Mouse (Mus musculus): ENCODE results near the gene Cacna2d2. TPM values are rescaled to one million over a fixed set of nuclear protein-coding genes. Genes with fewer than 3 reads are reported as not detected.

The Cacna2d2 gene
- polyA plus RNA-seq, 1 experiment from 2014 or later = not detected

GRCm38 (mm10) chr9:107409449-107409848, 10.0 kb downstream of the Cacna2d2 start:
- H3K27ac ChIP-seq = no peak overlapping the region
- no peaks in the 10 kb centered on the region for H3K9me3 ChIP-seq (replicated peaks)
- no peak overlapping the region for H3K4me3 ChIP-seq (replicated peaks)
- no peak for DNase-seq
- H3K4me2 ChIP-seq = no peak overlapping the region
- no peaks in the 10 kb centered on the region for H3K36me3 ChIP-seq
- 58% methylated on average over 4 of the region's 4 CpGs for WGBS (ENCODE audit: insufficient replicate concordance)
- H3K4me1 ChIP-seq (replicated peaks) = no peaks in the 10 kb centered on the region
- H3K9ac ChIP-seq = no peak overlapping the region
- H3K27me3 ChIP-seq = peaks cover 23% of the 10 kb centered on the region
- no peak for ATAC-seq (ENCODE audit: low read depth)

GRCm38 (mm10) chr9:107417106-107417505, 17.7 kb downstream of the Cacna2d2 start:
- WGBS (ENCODE audit: insufficient replicate concordance) = 50% methylated on average over 6 of the region's 6 CpGs
- Histone ChIP-seq H3K27me3 (peaks cover 24% of the 10 kb centered on the region; the same call in 1 of the 2 replicates), H3K4me2 (no peak overlapping the region), H3K9me3 (replicated peaks) (no peaks in the 10 kb centered on the region), H3K27ac (no peak overlapping the region), H3K9ac (no peak overlapping the region), H3K36me3 (no peaks in the 10 kb centered on the region), H3K4me1 (replicated peaks) (no peaks in the 10 kb centered on the region), H3K4me3 (replicated peaks) (no peak overlapping the region)
- DNase-seq (no peak), ATAC-seq (ENCODE audit: low read depth) (no peak)

GRCm38 (mm10) chr9:107419491-107420244, 20.3 kb downstream of the Cacna2d2 start:
- H3K9me3 ChIP-seq (replicated peaks) = no peaks in the 10 kb centered on the region
- H3K36me3 ChIP-seq = no peaks in the 10 kb centered on the region
- H3K27me3 ChIP-seq = peaks cover 32% of the 10 kb centered on the region; the same call in 1 of the 2 replicates
- no peak for DNase-seq
- H3K4me1 ChIP-seq (replicated peaks) = no peaks in the 10 kb centered on the region
- WGBS (ENCODE audit: insufficient replicate concordance) = 64% methylated on average over 9 of the region's 9 CpGs
- H3K4me3 ChIP-seq (replicated peaks) = no peak overlapping the region
- H3K27ac ChIP-seq = no peak overlapping the region
- no peak for ATAC-seq (ENCODE audit: low read depth)
- H3K9ac ChIP-seq = no peak overlapping the region
- H3K4me2 ChIP-seq = no peak overlapping the region

- no peak overlapping the region for H3K4me2 ChIP-seq
- H3K9me3 ChIP-seq (replicated peaks) = no peaks in the 10 kb centered on the region
- H3K36me3 ChIP-seq = no peaks in the 10 kb centered on the region
- H3K9ac ChIP-seq = no peak overlapping the region
- DNase-seq (no peak), ATAC-seq (ENCODE audit: low read depth) (no peak)
- peaks cover 44% of the 10 kb centered on the region for H3K27me3 ChIP-seq
- no peak overlapping the region for H3K27ac ChIP-seq
- H3K4me1 ChIP-seq (replicated peaks) = no peaks in the 10 kb centered on the region
- no peak overlapping the region for H3K4me3 ChIP-seq (replicated peaks)
- 66% methylated on average over 5 of the region's 5 CpGs for WGBS (ENCODE audit: insufficient replicate concordance)
These were observed 21.5 kb downstream of the Cacna2d2 start for GRCm38 (mm10) chr9:107420898-107421297.

GRCm38 (mm10) chr9:107422878-107423277, 23.5 kb downstream of the Cacna2d2 start:
- no peak for ATAC-seq (ENCODE audit: low read depth)
- 30% methylated on average over 2 of the region's 2 CpGs for WGBS (ENCODE audit: insufficient replicate concordance)
- H3K4me3 ChIP-seq (replicated peaks) = no peak overlapping the region
- no peak overlapping the region for H3K9ac ChIP-seq
- no peak overlapping the region for H3K27ac ChIP-seq
- no peaks in the 10 kb centered on the region for H3K36me3 ChIP-seq
- H3K9me3 ChIP-seq (replicated peaks) = no peaks in the 10 kb centered on the region
- peaks cover 59% of the 10 kb centered on the region for H3K27me3 ChIP-seq
- DNase-seq = no peak
- no peaks in the 10 kb centered on the region for H3K4me1 ChIP-seq (replicated peaks)
- no peak overlapping the region for H3K4me2 ChIP-seq

GRCm38 (mm10) chr9:107424485-107425175, 25.2 kb downstream of the Cacna2d2 start:
- H3K4me3 ChIP-seq (replicated peaks) = no peak overlapping the region
- 62% methylated on average over 12 of the region's 12 CpGs for WGBS (ENCODE audit: insufficient replicate concordance)

GRCm38 (mm10) chr9:107427876-107428275, 28.5 kb downstream of the Cacna2d2 start:
- H3K36me3 ChIP-seq = no peaks in the 10 kb centered on the region
- no peak overlapping the region for H3K4me2 ChIP-seq
- H3K4me1 ChIP-seq (replicated peaks) = no peaks in the 10 kb centered on the region
- 65% methylated on average over 7 of the region's 7 CpGs for WGBS (ENCODE audit: insufficient replicate concordance)
- H3K9me3 ChIP-seq (replicated peaks) = no peaks in the 10 kb centered on the region
- no peak overlapping the region for H3K27ac ChIP-seq
- no peak for ATAC-seq (ENCODE audit: low read depth)
- H3K27me3 ChIP-seq = peaks cover 53% of the 10 kb centered on the region
- H3K4me3 ChIP-seq (replicated peaks) = no peak overlapping the region
- no peak overlapping the region for H3K9ac ChIP-seq
- DNase-seq = no peak

More at GRCm38 (mm10) chr9:107424485-107425175, 25.2 kb downstream of the Cacna2d2 start:
- Histone ChIP-seq H3K9ac (no peak overlapping the region), H3K4me1 (replicated peaks) (no peaks in the 10 kb centered on the region), H3K27ac (no peak overlapping the region), H3K36me3 (no peaks in the 10 kb centered on the region), H3K9me3 (replicated peaks) (no peaks in the 10 kb centered on the region), H3K4me2 (no peak overlapping the region), H3K27me3 (peaks cover 66% of the 10 kb centered on the region)
- DNase-seq (no peak), ATAC-seq (ENCODE audit: low read depth) (no peak)

GRCm38 (mm10) chr9:107428451-107429186, 29.2 kb downstream of the Cacna2d2 start:
- 40% methylated on average over 5 of the region's 5 CpGs for WGBS (ENCODE audit: insufficient replicate concordance)
- no peak overlapping the region for H3K4me2 ChIP-seq
- no peaks in the 10 kb centered on the region for H3K36me3 ChIP-seq
- peaks cover 52% of the 10 kb centered on the region for H3K27me3 ChIP-seq
- DNase-seq (no peak), ATAC-seq (ENCODE audit: low read depth) (no peak)
- no peak overlapping the region for H3K9ac ChIP-seq
- H3K27ac ChIP-seq = no peak overlapping the region
- H3K4me1 ChIP-seq (replicated peaks) = no peaks in the 10 kb centered on the region
- no peaks in the 10 kb centered on the region for H3K9me3 ChIP-seq (replicated peaks)
- H3K4me3 ChIP-seq (replicated peaks) = no peak overlapping the region

- Histone ChIP-seq H3K4me1 (replicated peaks) (no peaks in the 10 kb centered on the region), H3K27ac (no peak overlapping the region), H3K9me3 (replicated peaks) (no peaks in the 10 kb centered on the region), H3K4me2 (no peak overlapping the region), H3K36me3 (no peaks in the 10 kb centered on the region), H3K27me3 (peaks cover 47% of the 10 kb centered on the region), H3K4me3 (replicated peaks) (no peak overlapping the region), H3K9ac (no peak overlapping the region)
- DNase-seq (no peak), ATAC-seq (ENCODE audit: low read depth) (no peak)
- 51% methylated on average over 12 of the region's 12 CpGs for WGBS (ENCODE audit: insufficient replicate concordance)
These were observed 31.0 kb downstream of the Cacna2d2 start for GRCm38 (mm10) chr9:107430445-107430844.

GRCm38 (mm10) chr9:107432546-107432945, 33.1 kb downstream of the Cacna2d2 start:
- 37% methylated on average over 3 of the region's 3 CpGs for WGBS (ENCODE audit: insufficient replicate concordance)
- ATAC-seq (ENCODE audit: low read depth) = no peak
- no peak for DNase-seq
- no peak overlapping the region for H3K4me2 ChIP-seq
- no peak overlapping the region for H3K4me3 ChIP-seq (replicated peaks)
- no peak overlapping the region for H3K27ac ChIP-seq
- no peak overlapping the region for H3K9ac ChIP-seq
- H3K36me3 ChIP-seq = no peaks in the 10 kb centered on the region
- H3K9me3 ChIP-seq (replicated peaks) = no peaks in the 10 kb centered on the region
- peaks cover 28% of the 10 kb centered on the region for H3K27me3 ChIP-seq
- H3K4me1 ChIP-seq (replicated peaks) = no peaks in the 10 kb centered on the region

GRCm38 (mm10) chr9:107434851-107435250, 35.4 kb downstream of the Cacna2d2 start:
- Histone ChIP-seq H3K4me2 (no peak overlapping the region), H3K9ac (no peak overlapping the region), H3K27ac (no peak overlapping the region), H3K4me1 (replicated peaks) (no peaks in the 10 kb centered on the region), H3K27me3 (peaks cover 17% of the 10 kb centered on the region), H3K4me3 (replicated peaks) (no peak overlapping the region), H3K9me3 (replicated peaks) (no peaks in the 10 kb centered on the region), H3K36me3 (no peaks in the 10 kb centered on the region)
- ATAC-seq (ENCODE audit: low read depth) (no peak), DNase-seq (no peak)
- WGBS (ENCODE audit: insufficient replicate concordance) = 28% methylated on average over 6 of the region's 6 CpGs

All from liver, embryonic 13.5 days (tissue).